Mouse (Mus musculus) lung, postnatal 0 days (tissue): ENCODE measurements around the gene Osmr. TPM values are rescaled to one million over a fixed set of nuclear protein-coding genes. Genes with fewer than 3 reads are reported as not detected.

Source experiments
- ATAC-seq: fragments of 200-750 bp; cut with Nextera tagmentation; 2 replicates; pipeline ENCODE4 v1.8.0; 2017; ENCODE audit warnings: moderate library complexity
- DNase-seq: peaks from one replicate; pipeline ENCODE4 v3.0.0-alpha.2; 2016; ENCODE audit warnings: low spot score
- H3K27ac ChIP-seq: fragments of 300-500 bp; sonication (generic); 2 replicates; pipeline ENCODE4 v1.5.1; 2014; ENCODE audit warnings: antibody characterized with exemption, mild to moderate bottlenecking, low read length, mixed read lengths
- H3K27me3 ChIP-seq: fragments of 300-500 bp; sonication (generic); replicated peaks from 2 replicates; pipeline ENCODE4 v1.6.1; 2014; ENCODE audit warnings: low read length, mixed read lengths; ENCODE audit not compliant: insufficient read depth
- H3K36me3 ChIP-seq: fragments of 300-500 bp; sonication (generic); 2 replicates; pipeline ENCODE4 v1.6.1; 2014; ENCODE audit warnings: low read length, mixed read lengths; ENCODE audit not compliant: insufficient read depth
- H3K4me1 ChIP-seq: fragments of 300-500 bp; sonication (generic); 2 replicates; pipeline ENCODE4 v1.6.1; 2014; ENCODE audit warnings: antibody characterized with exemption, low read depth, low read length, mixed read lengths; ENCODE audit not compliant: insufficient read depth
- H3K4me2 ChIP-seq: fragments of 300-500 bp; sonication (generic); replicated peaks from 2 replicates; pipeline ENCODE4 v1.6.1; 2014; ENCODE audit warnings: low read depth, mild to moderate bottlenecking, low read length, moderate library complexity, mixed read lengths
- H3K4me3 ChIP-seq: fragments of 300-500 bp; sonication (generic); 2 replicates; pipeline ENCODE4 v1.5.1; 2014; ENCODE audit warnings: low read depth, low read length
- H3K9ac ChIP-seq: fragments of 300-500 bp; sonication (generic); replicated peaks from 2 replicates; pipeline ENCODE4 v1.6.1; 2014; ENCODE audit warnings: low read depth, mild to moderate bottlenecking
- H3K9me3 ChIP-seq: fragments of 300-500 bp; sonication (generic); 2 replicates; pipeline ENCODE4 v1.6.1; 2016; ENCODE audit warnings: low read length, mixed read lengths
- CTCF ChIP-seq: IDR thresholded peaks from 2 replicates; pipeline ENCODE4 v1.5.1; 2016; ENCODE audit warnings: antibody characterized with exemption, mild to moderate bottlenecking
- EP300 ChIP-seq: IDR thresholded peaks from 2 replicates; pipeline ENCODE4 v1.6.1; 2016; ENCODE audit warnings: antibody characterized with exemption, mild to moderate bottlenecking, control low read depth
- WGBS: fragments of 180-500 bp; shearing (Covaris S2); extraction: QIAGEN DNeasy Blood & Tissue Kit; methylation state at CpG from one replicate; pipeline ENCODE4 v1.1.7; 2014; 5-methylcytosine and 5-hydroxymethylcytosine counted together
- polyA plus RNA-seq: library from polyadenylated mRNA; unstranded; fragments of >200 nt; fragmentation: Nextera tagmentation; extraction: Ambion mirVana; gene quantifications from 2 replicates; pipeline ENCODE4 v1.2.1, GENCODE M21; 2015

Osmr gene
- polyA plus RNA-seq, 1 experiment from 2014 or later: 8.2 TPM

DNA sequence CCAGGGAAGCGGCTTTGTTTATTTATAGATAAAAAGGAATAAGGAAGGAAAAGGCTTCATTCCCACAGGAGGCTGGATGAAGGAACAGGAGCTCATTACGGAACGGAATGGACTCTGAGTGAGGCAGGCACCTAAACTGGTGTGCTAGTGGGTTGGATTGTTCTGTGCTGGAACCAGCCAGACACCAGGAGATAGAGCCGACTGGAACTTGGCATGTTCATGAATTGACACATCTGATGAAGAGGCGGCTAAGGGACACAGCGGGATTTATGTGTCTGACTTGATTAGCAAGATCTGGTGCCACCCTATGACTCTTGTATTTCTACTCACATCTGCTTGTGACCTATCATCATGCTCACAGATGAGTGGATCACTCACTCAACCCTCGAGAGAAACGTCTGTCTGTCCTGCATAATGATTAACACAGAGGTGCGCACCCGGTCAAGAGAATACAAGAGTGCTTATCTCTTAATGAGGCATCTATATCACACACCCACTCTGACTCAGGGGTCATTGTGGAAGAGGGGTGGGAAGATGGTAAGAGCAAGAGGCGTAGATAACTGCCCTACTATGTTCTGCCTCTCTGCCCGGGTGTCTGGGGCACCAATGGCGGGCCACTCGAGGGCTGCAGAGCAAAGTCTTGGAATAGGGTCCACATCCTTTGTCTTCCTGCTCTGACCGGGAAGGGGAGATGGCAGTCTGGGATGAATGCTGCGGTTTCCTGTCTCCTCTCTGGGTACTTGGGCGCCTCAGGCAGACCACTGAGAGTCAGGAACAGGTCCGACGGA is 31.7 kb upstream of the Osmr start:
- DNase-seq (no peak), ATAC-seq (no peak)
- no peaks in the 10 kb centered on the region for H3K27me3 ChIP-seq
- no peak overlapping the region for H3K4me3 ChIP-seq
- H3K9me3 ChIP-seq: no peaks in the 10 kb centered on the region
- no peak for TF ChIP-seq EP300
- no peak for TF ChIP-seq CTCF
- no peak overlapping the region for H3K4me2 ChIP-seq
- H3K4me1 ChIP-seq: peaks cover 9% of the 10 kb centered on the region
- WGBS: 66% methylated on average over 19 of the region's 19 CpGs
- no peak overlapping the region for H3K27ac ChIP-seq
- H3K36me3 ChIP-seq: no peaks in the 10 kb centered on the region
- H3K9ac ChIP-seq: no peak overlapping the region

- Histone ChIP-seq H3K27me3 (no peaks in the 10 kb centered on the region), H3K4me3 (no peak overlapping the region), H3K4me1 (peaks cover 9% of the 10 kb centered on the region), H3K9me3 (no peaks in the 10 kb centered on the region), H3K4me2 (no peak overlapping the region), H3K9ac (no peak overlapping the region), H3K27ac (no peak overlapping the region), H3K36me3 (no peaks in the 10 kb centered on the region)
- 67% methylated on average over 4 of the region's 4 CpGs for whole genome bisulfite sequencing
- ATAC-seq (no peak), DNase-seq (no peak)
- no peak for TF ChIP-seq EP300
- TF ChIP-seq CTCF: no peak
Observed at GRCm38 (mm10) chr15:6905726-6906125, 31.0 kb upstream of the Osmr start.

- Histone ChIP-seq H3K27ac (no peak overlapping the region), H3K9me3 (no peaks in the 10 kb centered on the region), H3K4me3 (no peak overlapping the region), H3K9ac (no peak overlapping the region), H3K27me3 (no peaks in the 10 kb centered on the region), H3K36me3 (no peaks in the 10 kb centered on the region), H3K4me1 (peaks cover 5% of the 10 kb centered on the region; the same call in 1 of the 2 replicates), H3K4me2 (no peak overlapping the region)
- no peak for DNase-seq
- TF ChIP-seq EP300 (no peak), CTCF (no peak)
- WGBS: 71% methylated on average over 9 of the region's 9 CpGs
- ATAC-seq: no peak
Observed at GRCm38 (mm10) chr15:6903286-6903975, 28.7 kb upstream of the Osmr start.

DNA sequence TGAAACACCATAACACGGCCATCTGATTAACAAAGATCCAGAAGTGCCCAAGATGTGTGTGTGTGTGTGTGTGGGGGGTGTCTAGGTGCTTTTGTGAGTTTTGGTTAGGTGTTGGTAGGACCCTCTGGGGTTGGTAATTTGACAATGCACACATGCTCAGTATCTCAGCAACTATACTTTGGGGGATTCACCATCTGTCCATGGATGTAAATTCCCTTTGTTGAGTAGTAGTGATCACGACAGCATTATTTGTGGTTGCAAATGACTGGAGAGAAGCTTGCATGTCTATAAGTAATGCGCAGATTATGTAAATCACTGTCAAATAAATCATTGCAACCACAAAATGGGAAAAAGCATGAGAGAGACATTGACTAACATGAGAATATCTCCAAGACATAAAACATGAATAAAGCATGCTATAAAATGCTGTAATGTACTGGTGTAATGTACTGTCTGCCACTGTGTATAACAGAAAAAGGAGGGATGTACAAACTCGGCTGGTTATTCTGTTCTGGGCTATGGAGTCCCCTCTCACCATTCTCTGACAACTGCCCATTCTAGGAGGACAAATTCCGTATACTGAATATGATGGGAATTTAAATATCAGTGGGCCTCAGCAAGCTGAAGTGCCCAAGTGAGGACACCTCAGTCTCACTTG is 27.3 kb upstream of the Osmr start:
- TF ChIP-seq CTCF (no peak), EP300 (no peak)
- 79% methylated on average over 5 of the region's 5 CpGs for WGBS

GRCm38 (mm10) chr15:6901236-6901635 is 26.5 kb upstream of the Osmr start:
- no peak for ATAC-seq

More for the DNA sequence above, 27.3 kb upstream of the Osmr start:
- H3K4me3 ChIP-seq: no peak overlapping the region
- no peak overlapping the region for H3K4me2 ChIP-seq
- no peaks in the 10 kb centered on the region for H3K9me3 ChIP-seq
- H3K4me1 ChIP-seq: peaks cover 5% of the 10 kb centered on the region; the same call in 1 of the 2 replicates
- no peaks in the 10 kb centered on the region for H3K36me3 ChIP-seq
- H3K27ac ChIP-seq: no peak overlapping the region
- no peak for ATAC-seq
- no peak overlapping the region for H3K9ac ChIP-seq
- no peaks in the 10 kb centered on the region for H3K27me3 ChIP-seq
- no peak for DNase-seq

GRCm38 (mm10) chr15:6884260-6884659 is 9.5 kb upstream of the Osmr start:
- H3K4me3 ChIP-seq: no peak overlapping the region
- no peaks in the 10 kb centered on the region for H3K4me1 ChIP-seq
- DNase-seq: no peak
- H3K27me3 ChIP-seq: no peaks in the 10 kb centered on the region
- WGBS: 64% methylated on average over 6 of the region's 6 CpGs
- no peak overlapping the region for H3K9ac ChIP-seq
- H3K36me3 ChIP-seq: no peaks in the 10 kb centered on the region
- no peak overlapping the region for H3K4me2 ChIP-seq
- ATAC-seq: no peak
- no peak overlapping the region for H3K27ac ChIP-seq
- TF ChIP-seq EP300 (no peak), CTCF (no peak)
- H3K9me3 ChIP-seq: no peaks in the 10 kb centered on the region

More at GRCm38 (mm10) chr15:6901236-6901635, 26.5 kb upstream of the Osmr start:
- H3K4me3 ChIP-seq: no peak overlapping the region
- no peak for DNase-seq
- no peak overlapping the region for H3K27ac ChIP-seq
- no peaks in the 10 kb centered on the region for H3K36me3 ChIP-seq
- no peak overlapping the region for H3K4me2 ChIP-seq
- no peaks in the 10 kb centered on the region for H3K9me3 ChIP-seq
- no peaks in the 10 kb centered on the region for H3K27me3 ChIP-seq
- H3K4me1 ChIP-seq: peaks cover 4% of the 10 kb centered on the region; the same call in 1 of the 2 replicates
- WGBS: 59% methylated on average over 6 of the region's 6 CpGs
- H3K9ac ChIP-seq: no peak overlapping the region
- TF ChIP-seq EP300 (no peak), CTCF (no peak)
